Mouse (Mus musculus) colon, adult 2 months (tissue): Measurements from ENCODE around the gene Tomm40l. TPM values are rescaled to one million over a fixed set of nuclear protein-coding genes. Genes with fewer than 3 reads are reported as not detected.

Experiments
- polyA plus RNA-seq: library from polyadenylated mRNA; depleted of rRNA; stranded (reverse); fragments of >200 nt; gene quantifications from 2 replicates; pipeline ENCODE4 v1.2.3, GENCODE M21; 2012; rRNA removed

Gene Tomm40l
- polyA plus RNA-seq = 35.4 and 39.0 TPM in 2 replicates

DNA sequence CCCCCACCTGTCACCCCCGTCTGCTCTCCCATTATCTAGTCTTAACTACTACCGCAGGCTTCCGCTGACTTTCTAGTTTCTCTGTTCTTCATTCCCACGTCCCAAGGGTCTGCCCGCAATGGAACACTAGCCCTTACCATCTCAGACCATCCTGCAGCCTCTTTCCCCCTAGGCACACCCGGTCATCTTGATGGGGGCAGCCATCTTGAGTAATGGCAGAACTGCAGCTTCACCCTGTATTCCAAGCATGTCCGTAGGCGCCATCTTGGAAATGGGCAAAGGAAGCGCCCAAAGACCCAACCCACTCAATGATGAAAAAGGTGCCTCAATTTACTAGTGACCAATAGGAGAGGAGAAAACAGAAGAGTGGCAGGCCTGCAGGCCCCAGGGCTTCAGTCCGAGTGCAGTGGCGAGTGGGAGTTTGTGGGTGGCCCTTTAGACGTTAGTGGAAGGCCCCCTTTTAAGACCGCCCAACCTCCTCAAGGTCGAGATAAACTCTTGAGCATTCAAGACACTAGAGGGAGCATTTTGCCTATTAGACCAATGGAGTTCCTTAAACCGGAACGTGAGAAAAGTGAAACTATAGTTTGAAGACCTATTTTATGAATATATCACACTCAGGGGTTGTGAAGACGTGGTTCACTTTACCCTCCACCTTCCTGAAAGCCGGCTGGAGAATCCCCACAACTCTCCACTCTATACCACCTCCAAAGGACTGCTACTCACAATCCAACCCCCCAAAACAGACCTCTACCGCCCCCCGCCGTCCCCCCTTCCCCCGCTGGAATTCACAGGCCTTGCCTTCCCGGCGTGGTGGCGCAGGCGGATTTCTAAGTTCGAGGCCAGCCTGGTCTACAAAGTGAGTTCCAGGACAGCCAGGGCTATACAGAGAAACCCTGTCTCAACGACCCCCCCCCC lies at the start of gene Tomm40l:
Gene Tomm40l (minus strand): TSS at position 277 of the 918 bp plus-strand sequence.

DNA sequence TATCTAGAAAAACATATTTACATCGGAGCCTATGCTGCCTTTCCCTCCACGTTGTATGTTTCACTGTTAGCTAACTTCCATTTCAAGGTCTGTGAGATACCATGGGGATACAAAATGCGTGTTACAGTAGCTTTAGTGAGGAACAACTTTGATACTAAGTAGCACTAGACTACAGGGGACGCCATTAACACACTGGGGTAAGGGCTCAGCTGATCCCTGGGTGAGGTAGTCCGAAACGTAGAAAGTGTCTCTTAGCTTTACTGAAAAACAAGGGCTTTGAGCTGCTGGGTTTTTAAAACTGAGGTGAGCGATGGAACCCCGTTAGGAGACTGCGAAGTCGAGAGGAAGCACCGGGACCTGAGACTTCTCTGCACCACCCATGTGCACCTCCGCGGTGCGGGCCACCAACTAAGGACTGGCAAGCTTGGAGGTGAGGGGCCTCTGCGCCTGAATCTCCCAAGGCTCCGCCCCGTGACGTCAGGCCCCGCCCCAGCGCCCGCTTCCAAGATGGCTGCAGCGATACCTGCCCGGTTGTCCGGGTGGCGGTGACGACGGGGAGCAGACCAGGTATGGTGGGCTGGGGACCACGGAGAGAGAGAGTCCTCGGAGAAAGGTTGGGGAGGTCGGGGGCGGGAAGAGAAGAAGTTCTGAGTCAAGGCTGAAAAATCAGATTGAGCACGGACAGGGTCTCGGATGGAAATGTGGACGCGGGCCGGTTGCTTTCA lies 47.7 kb upstream of the Tomm40l start, which contains the start of gene B4galt3:
Gene B4galt3 (plus strand): TSS at position 481 of the 725 bp plus-strand sequence.

DNA sequence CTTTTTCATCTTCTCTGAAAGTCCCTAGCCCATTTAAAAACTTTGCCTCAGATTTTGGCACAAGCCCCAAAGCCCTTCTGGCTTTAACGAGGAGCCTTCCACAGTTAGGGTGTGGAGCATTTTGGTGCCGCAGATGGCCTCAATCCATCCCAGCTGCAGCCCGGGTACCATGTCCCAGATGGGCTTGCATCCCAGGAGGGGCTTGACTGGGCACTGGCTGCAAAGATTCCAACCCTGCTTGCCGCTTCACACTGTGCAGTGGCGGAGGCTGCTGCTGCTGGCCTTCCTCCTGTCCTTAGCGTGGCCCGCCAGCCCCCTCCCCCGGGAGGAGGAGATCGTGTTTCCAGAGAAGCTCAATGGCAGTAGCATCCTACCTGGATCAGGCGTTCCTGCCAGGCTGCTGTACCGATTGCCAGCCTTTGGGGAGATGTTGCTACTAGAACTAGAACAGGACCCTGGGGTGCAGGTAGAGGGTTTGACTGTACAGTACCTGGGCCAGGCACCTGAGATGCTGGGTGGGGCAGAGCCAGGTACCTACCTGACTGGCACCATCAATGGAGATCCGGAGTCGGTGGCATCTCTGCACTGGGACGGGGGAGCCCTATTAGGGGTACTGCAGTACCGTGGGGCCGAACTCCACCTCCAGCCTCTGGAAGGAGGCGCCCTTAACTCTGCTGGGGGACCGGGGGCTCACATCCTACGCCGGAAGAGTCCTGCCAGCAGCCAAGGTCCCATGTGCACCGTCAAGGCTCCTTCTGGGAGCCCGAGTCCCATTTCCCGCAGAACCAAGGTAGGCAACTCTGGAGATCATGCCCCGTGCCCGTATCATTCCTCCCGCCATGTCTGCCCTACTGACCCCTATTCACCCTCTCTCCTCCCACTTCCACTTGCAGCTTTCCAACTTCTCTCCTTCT lies 28.6 kb upstream of the Tomm40l start, which contains the start of gene Ndufs2:
Gene Ndufs2 (minus strand): TSS at position 709 of the 914 bp plus-strand sequence.

DNA sequence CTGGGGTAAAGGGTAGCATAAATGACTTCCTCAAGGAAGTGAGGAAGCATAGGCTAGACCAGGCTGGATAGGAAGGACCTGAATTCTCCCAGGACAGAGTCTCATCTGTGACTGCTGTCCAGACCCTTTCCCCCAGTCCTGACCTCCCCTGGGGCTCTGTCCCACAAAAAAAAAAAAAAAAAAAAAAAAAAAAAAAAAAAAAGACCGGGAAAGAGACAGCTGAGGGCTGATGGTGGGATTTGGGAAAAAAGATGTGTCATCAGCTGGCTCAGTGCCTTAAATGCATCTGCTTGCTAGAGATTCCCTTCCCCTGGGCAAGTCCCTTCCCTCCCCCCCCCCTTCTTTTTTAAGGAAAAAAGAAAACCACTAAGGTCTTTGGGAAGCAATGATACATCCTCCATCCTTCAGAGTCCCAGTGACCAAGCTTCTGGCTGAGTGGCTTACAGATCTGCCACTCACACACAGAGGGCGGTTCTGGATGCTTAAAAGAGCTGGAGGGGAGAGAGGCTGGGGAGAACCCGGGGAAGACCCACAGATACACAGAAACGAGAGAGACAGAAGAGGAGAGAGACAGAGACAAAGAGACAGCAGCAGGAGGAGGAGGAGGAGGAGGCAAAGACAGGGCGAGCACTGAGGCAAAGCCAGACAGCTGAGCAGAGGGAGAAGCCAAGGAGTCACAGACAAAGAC lies 27.7 kb upstream of the Tomm40l start, which contains the start of gene Adamts4:
Gene Adamts4 (plus strand): TSS at position 509 of the 688 bp plus-strand sequence.

DNA sequence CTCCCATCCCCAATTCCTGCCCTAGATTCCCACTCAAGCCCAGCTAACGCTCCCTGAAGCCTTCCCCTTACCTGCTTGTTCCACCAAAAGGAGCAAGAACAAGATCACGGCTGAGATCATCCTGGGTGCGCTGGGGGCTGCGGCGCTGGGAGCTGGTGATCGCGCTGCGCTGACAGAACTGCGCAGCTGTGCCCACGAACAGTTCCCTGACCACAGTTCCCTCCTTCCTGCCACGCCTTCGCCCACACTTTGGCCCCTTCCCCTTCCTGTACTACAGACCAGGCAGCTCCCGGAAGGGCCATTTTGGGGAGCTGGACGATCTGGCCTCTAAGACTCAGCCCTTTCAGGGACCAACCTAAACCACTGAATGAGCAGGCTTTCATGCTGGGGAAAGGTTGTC lies 11.8 kb upstream of the Tomm40l start, which contains the start of gene Fcer1g:
Gene Fcer1g (minus strand): TSS at position 240 of the 400 bp plus-strand sequence.

DNA sequence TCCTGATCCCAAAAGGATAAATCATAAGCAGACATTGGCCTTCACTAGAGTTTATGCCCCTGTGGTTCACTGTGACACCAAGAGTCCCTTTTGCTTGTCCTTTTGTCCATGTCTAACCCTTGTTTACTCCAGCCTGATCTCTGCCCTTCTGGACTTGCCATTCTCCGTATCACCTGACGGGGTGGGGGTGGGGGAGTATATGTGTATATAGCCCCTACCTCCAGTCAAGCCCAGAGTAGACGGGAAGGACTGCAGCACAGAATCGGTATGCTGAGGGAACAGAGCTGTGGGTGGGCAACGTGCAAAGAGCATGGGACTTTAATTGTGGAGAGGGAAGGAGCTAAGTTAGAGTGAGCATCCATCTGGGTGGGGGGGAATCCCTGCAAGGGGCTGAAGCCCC lies 2.5 kb upstream of the Tomm40l start, which contains the start of gene Apoa2:
Gene Apoa2 (plus strand): TSS at position 198 of the 400 bp plus-strand sequence.

DNA sequence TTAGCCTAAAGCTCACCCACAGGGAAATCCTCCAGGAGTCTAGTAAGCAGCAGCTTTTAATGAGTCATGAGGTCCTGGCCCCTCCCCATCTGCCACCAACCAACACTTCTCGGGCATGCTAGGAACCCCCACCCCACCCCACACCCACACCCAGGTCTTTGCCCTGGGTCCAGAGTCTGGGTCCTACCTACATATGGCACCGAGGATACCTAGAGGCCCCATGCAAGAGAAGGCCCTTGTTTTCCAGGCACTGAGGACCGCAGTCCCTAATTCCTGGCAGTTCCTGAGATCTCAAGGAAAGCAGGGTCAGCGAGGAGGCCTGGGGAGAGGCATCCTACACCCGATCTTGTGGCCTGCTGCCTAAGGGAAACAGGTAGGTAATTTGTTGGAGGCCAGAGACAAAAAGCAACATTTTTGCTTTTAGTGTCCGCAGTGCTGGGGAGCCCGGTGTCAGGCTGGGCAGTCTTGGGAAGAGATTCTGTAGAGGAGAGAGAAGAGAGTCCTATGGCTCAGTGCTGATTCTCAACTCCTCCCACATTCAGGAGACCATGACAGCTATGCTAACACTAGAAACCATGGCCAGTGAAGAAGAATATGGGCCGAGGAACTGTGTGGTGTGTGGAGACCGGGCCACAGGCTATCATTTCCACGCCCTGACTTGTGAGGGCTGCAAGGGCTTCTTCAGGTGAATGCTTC lies 8.4 kb downstream of the Tomm40l start, which contains the start of gene Nr1i3:
Gene Nr1i3 (plus strand): TSS at position 170 of the 696 bp plus-strand sequence.

DNA sequence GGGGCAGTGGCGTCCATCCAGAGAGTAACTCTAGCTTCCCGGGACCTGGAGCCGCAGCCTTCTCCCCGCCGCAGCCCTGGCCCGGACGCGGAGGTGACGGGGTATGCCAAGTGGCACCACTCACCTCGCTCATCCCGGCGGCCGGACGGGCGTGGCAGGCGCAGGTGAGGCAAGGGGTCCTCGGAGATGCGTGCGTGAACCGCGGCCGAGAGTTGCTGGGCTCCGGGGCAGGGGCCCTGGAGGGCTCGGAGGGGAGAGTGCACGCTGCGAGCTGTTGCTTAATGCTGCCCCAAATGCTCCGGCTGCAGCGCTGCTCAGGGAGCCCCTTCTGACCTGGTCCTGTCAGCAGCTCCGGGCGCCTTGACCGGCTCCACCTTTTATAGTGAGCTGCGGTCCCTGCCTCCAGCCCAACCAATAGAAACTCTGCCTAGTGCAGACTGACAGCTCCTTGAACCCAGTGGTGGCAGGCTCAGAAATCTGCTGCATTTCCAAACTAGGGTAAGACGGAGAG lies 26.4 kb downstream of the Tomm40l start, which contains the start of gene Pcp4l1:
Gene Pcp4l1 (minus strand): TSS at position 382 of the 511 bp plus-strand sequence.

Other genes with a start within 250 kb of the Tomm40l start
- 6.6 and 13.8 TPM in 2 replicates for gene Fcgr2b, start 246.0 kb downstream of the Tomm40l start, polyA plus RNA-seq
- gene Fcgr4, start 203.6 kb downstream of the Tomm40l start, polyA plus RNA-seq = 1.3 and 1.4 TPM in 2 replicates
- gene Fcgr3, start 157.6 kb downstream of the Tomm40l start, polyA plus RNA-seq = 7.1 and 7.7 TPM in 2 replicates
- 1.2 and 1.7 TPM in 2 replicates for gene Cfap126, start 108.6 kb downstream of the Tomm40l start, polyA plus RNA-seq
- 205 and 248 TPM in 2 replicates for gene Sdhc, start 71.9 kb downstream of the Tomm40l start, polyA plus RNA-seq
- gene Mpz, start 71.8 kb downstream of the Tomm40l start, polyA plus RNA-seq = 0.91 and 1.0 TPM in 2 replicates
- 42.0 and 71.2 TPM in 2 replicates for gene Pcp4l1, start 26.2 kb downstream of the Tomm40l start, polyA plus RNA-seq
- gene Nr1i3, start 8.5 kb downstream of the Tomm40l start, polyA plus RNA-seq = 2.3 and 2.4 TPM in 2 replicates
- 0.64 and 3.6 TPM in 2 replicates for gene Apoa2, start 2.5 kb upstream of the Tomm40l start, polyA plus RNA-seq
- 34.3 and 37.0 TPM in 2 replicates for gene Fcer1g, start 11.9 kb upstream of the Tomm40l start, polyA plus RNA-seq
- gene Adamts4, start 27.9 kb upstream of the Tomm40l start, polyA plus RNA-seq = 4.7 TPM in 2 replicates
- 134 and 158 TPM in 2 replicates for gene Ndufs2, start 28.9 kb upstream of the Tomm40l start, polyA plus RNA-seq
- gene B4galt3, start 47.8 kb upstream of the Tomm40l start, polyA plus RNA-seq = 75.9 and 85.5 TPM in 2 replicates
- 31.9 and 36.7 TPM in 2 replicates for gene Ppox, start 58.7 kb upstream of the Tomm40l start, polyA plus RNA-seq
- gene Usp21, start 65.5 kb upstream of the Tomm40l start, polyA plus RNA-seq = 41.4 and 43.3 TPM in 2 replicates
- 23.2 and 26.3 TPM in 2 replicates for gene Ufc1, start 72.5 kb upstream of the Tomm40l start, polyA plus RNA-seq
- gene Dedd, start 106.6 kb upstream of the Tomm40l start, polyA plus RNA-seq = 49.2 and 53.1 TPM in 2 replicates
- gene Nit1, start 123.1 kb upstream of the Tomm40l start, polyA plus RNA-seq = 62.5 and 68.1 TPM in 2 replicates
- gene Pfdn2, start 123.2 kb upstream of the Tomm40l start, polyA plus RNA-seq = 2.3 and 5.7 TPM in 2 replicates
- gene Klhdc9, start 138.3 kb upstream of the Tomm40l start, polyA plus RNA-seq = 1.0 and 2.1 TPM in 2 replicates
- 2.6 and 3.2 TPM in 2 replicates for gene Nectin4, start 147.6 kb upstream of the Tomm40l start, polyA plus RNA-seq
- 3.7 and 4.7 TPM in 2 replicates for gene Arhgap30, start 166.4 kb upstream of the Tomm40l start, polyA plus RNA-seq
- 85.2 and 90.3 TPM in 2 replicates for gene Usf1, start 188.8 kb upstream of the Tomm40l start, polyA plus RNA-seq
- gene Tstd1, start 196.4 kb upstream of the Tomm40l start, polyA plus RNA-seq = 463 and 469 TPM in 2 replicates
- gene F11r, start 215.0 kb upstream of the Tomm40l start, polyA plus RNA-seq = 108 and 134 TPM in 2 replicates